Mouse (Mus musculus) cerebellum, postnatal 14 days (tissue): ENCODE data around the gene Gps2.

Source experiments
- DNase-seq, 2 experiments: peaks; one replicate each; pipeline ENCODE4 v3.0.0; 2021; ENCODE audit warnings: mixed read lengths in 2 of 2

Gps2 gene

DNA sequence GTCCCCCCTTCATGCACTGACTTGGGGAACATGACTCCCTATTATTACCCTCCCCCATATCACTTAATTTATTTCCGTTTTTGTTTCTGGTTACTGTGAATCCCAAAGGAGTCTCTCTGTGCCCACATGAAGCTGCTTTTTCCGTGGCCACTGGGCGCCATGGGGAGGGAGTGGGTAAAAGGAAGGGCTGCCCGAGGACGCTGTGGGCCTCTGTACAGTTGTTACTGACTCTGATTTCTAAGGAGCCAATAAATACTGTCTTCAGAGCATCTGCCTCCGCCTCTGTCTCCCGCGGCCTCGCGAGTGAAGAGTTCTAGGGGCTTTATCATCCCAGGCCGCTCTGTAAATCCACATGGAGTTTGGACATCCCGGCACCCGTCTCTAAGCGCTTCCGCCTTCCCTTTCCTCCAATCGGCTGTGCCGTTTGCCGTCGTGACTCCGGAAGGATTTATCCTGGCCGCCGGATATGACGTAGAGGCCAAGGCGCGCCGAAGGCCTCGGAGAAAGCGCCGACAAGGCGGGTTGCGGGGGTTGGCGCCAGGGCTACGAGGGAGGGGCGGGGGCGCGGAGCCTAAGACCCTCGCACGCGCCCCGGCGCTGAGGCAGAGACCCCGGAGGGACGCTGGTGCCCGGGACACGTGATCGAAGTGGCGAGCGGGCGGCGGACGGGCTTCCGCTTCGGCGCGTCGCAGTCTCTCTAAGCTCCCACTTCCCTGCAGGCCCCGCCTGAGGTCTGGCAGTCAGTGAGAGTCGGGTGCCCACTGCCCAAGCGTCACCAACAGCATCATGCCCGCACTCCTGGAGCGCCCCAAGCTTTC, at the start of gene Gps2:
Gene Gps2 (plus strand): TSS at position 335 of the 818 bp plus-strand sequence.
- peak; percentile 93 to 94 for DNase-seq

DNA sequence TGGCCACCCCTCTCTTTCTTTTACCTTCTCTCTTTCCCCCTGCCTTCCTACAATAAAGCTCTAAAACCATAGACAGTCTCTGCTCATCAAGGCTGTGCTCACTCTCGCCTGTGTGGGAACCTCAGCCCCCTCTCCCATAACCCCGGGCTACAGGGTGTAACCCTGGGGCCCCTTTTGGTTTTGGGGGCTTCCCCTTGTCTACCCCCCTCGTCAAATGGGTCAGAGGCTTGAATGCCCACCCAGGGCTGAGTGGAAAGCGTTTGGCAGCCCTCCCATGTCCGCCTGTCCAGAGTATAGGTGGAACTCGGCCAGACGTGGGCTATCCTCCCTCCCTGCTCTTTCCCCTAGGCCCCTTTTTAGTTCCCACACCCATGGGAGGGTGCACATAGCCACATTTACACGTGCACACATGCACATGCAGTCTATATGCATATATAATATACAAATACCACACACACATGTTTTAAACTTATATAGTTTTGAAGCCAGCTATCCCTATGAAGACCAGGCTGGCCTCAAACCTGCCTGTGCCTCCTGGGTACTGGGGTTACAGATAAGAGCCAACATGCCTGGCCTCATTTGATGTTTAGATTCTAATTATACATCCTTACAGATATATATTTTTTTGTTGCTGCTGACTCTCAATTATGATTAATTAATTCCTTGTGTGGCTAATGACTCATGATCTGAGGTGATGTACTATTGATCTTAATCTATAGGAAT, 49.4 kb upstream of the Gps2 start:
- DNase-seq: no peak

DNA sequence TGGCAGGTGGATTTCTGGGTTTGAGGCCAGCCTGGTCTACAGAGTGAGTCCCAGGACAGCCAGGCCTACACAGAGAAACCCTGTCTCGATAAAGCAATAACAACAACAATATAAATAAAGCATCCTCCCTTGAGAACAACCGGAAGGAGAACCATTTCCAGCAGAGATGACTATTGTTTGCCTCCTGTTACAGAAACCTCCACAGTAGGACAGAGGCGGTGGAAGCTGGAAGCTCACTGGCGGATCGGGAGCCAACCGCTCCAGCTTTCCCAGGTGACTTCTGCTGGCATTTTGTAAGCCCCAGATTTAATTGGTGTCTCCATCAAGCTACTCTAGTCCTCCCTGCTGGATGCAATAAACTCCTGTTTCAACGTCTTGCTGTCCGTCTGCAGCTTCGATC, 48.1 kb upstream of the Gps2 start:
- DNase-seq: no peak

DNA sequence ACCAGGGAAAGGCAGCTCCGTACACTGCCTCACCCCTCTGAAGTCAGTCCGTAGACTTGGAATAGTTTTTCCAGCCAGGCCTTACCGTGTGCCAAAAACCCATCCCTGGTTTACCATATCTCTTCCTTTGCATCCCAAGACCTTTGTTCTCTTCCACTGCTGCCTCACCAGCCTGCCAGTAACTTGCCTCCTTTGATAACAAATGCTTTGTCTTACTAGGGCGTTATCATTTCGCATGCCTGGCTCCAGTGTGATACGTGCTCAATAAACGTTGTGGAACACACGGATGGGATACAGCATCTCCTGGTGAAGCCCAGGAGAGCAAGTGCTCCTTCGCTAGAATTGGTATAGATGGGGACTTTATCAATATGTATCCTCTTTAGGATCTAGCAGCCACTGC, 46.4 kb upstream of the Gps2 start:
- DNase-seq: no peak

DNA sequence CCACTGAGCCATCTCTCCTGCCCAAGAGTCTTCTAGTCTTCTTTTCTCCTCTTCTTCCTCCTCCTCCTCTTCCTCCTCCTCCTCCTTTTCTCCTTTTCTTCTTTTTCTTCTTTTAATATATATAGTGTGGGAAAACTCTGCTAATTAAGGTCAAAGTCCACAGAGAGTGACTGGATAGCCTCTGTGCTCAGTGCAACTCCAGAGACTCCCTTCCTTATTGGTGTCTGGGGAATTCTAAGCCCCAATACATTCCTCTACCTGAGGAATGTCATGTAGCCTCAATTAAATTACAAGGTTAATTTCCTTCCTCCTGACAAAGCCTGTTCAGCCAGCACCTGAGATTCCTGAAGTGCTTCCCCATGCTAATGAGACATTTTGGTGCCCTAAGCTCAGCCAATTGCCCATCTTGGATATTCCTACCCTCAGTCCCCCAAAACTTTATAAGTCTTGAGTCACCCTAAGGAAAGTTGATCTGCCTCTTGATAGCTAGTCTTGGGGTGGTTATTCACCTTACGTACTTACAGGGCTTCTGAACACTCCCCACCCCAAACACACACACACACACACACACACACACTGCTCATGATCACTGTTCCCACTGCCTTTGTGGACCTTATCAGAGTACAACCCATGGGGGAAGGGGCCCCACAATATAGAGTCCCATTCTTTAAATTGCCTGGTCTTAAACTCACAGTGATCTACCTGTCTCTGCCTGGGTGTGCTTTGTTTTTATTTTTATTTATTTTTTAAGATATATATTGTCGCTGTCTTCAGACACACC, 43.2 kb upstream of the Gps2 start:
- DNase-seq: no peak

DNA sequence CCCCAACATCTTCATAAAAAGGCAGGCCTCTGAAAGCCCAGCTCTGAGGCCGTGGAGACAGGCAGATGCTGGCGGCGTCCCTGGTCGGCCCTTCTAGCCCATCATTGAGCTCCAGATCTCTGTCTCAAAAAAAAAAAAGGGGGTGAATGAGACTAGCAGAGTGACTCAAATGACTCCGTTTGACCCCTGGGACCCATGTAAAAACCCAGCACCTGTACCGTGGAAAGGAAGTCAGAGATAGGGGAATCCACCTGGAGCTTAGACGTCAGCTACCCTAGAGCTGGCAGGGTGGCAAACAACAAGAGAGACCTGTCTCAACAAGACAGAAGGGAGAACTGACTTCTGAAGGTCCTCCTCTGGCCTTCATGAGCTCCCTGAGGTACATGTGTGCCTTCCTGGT, 41.9 kb upstream of the Gps2 start:
- no peak for DNase-seq

DNA sequence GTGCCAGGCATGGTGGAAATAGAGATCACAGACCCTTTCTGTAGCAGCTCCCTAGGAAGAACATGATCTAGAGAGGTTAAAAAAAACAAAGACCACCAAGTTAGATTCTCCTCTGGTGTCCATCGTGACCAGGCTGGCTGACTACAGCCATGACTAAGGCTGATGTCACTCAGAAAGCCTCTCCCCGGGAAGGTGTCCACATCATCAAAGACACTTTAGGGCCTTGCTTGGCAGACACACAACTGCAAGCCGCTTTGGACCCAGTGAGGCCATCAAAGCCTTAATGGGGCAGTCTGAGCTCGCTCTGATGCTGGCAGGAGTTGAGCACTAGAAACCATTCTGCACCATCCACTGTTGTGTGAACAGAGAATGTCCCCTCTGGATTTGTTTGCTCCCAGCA, 41.2 kb upstream of the Gps2 start:
- no peak for DNase-seq

DNA sequence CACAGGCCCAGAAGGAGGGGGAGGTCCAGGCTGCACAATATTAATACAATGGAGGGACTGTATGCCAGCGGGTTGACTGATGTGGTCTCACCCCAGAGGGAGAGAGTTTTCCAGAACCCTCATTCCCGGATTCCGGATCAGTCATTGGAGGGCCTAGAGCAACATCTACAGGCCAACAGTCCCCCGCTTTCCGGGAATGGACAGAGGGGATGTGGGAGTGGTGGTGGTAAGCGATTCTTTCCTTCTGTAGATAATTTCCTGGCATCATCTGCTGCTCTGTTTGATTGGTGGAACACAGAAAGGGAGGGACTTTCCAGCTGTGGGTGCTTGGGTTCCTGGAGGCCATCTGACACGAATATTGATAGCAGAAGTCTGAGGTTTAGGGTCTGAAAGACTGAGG, 37.5 kb upstream of the Gps2 start:
- DNase-seq: no peak

DNA sequence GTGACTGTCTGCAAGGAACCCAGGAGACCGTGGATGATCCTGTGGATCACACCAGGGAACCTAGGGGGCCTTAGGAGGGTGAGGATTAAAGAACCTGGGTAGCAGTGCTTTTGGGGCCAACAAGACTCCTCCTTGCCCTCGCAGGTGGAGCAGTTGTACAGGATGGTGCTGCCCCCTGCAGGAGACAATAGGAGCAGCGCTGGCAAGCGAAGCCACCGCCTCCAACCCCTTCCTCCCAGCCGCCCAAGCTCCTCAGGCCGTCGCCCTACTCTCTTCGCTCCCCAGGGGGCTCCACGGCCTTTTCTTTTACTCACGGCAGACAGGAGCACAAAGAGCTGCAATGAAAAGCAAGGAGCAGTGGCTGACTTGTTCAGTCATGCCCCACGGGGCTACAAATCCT, 36.8 kb upstream of the Gps2 start:
- peak; percentile 93 to 95 for DNase-seq

DNA sequence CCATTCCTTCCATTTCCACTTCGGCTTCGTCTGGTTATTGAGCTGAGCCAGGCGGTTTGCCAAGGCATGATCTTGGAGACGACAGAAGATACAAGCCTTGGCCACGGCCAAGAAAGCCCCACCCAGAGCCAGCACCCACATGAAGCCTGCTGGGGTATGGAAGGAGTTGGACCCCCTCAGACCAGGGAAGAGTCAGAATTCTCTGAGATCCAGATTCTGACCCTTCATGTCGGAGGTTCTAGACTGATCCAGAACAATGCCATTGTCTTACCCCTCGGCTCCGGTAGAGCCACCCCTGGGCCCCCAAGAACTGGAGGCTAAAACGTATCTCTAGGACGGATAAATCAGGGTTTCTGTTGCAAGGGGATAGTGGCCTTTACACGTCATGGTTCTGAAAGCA, 35.8 kb upstream of the Gps2 start, which contains the start of gene Tmem95:
Gene Tmem95 (minus strand): TSS at position 141 of the 400 bp plus-strand sequence.
- no peak for DNase-seq

DNA sequence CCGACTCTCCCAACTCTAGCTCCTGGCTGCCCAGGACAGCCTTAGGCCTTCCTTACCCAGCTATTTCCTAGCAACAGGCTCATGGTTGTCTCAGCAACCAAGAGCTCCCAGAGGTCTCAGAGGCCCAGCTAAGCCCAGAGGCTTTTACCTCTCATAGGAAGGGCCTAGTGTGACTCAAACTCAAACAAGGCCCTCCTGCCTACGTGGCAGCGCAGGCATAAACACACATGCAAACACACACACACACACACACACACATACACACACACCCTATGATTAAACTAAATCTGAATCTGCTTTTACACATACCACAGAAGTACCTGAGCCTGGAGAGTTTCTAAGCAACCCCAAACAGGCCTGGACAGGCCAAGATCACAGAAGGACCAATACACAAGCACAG, 35.3 kb upstream of the Gps2 start:
- no peak for DNase-seq

DNA sequence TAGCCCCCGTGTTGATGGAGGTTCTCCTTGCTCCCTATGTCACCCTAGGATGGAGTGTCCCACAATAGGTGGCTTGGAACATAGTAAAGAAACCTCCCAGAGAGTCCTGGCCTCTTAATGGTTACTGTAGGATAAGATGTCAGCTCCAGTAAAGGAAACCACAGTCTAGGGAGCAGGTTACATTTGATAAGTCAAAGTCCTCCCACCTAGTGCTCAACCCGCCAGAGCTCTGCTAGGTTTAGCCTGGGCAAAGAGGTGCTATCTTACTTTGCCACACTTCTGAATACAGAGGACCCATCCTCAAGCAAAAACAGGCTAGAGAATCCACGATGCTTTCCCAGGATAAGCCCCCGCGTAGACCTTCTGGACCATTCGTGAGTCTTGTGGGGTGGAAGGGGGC, 34.7 kb upstream of the Gps2 start:
- no peak for DNase-seq

DNA sequence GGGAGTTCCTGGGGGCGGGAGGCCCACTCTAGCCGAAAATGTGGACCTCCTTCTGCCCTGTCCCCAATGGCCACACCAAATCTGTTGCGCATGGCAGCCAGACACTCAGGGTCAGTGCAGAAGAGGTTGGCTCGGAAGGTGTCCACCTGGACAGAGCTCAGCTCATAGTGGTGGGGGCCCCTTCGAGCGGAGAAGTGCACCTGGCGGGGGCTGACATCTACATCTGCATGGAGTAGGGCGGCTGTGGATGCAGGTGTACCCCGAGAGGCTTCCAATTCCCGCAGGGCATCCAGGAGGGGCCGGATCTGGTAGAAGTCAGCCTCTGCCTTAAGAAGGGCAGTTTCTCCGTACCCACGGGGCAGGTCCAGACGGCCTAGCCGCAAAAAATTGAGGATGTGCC, 34.0 kb upstream of the Gps2 start:
- no peak for DNase-seq

DNA sequence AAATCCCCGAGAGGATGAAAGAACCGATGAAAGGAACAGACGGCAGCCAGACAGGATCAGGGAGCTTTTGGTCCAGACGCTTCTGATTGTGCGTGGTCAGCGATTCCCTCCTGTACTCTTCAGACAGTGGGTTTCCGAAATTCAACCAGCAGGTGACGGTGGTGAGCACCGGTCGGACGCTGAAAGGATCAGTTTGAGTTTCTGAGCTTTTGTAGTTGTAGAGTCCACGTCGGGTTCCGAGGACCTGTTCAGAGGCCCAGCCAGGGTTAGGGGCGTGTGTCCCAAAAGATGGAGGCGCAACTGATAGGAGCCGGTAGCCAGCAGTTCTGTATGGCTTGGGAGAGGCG, 33.2 kb upstream of the Gps2 start:
- peak; percentile 71 to 82 for DNase-seq

DNA sequence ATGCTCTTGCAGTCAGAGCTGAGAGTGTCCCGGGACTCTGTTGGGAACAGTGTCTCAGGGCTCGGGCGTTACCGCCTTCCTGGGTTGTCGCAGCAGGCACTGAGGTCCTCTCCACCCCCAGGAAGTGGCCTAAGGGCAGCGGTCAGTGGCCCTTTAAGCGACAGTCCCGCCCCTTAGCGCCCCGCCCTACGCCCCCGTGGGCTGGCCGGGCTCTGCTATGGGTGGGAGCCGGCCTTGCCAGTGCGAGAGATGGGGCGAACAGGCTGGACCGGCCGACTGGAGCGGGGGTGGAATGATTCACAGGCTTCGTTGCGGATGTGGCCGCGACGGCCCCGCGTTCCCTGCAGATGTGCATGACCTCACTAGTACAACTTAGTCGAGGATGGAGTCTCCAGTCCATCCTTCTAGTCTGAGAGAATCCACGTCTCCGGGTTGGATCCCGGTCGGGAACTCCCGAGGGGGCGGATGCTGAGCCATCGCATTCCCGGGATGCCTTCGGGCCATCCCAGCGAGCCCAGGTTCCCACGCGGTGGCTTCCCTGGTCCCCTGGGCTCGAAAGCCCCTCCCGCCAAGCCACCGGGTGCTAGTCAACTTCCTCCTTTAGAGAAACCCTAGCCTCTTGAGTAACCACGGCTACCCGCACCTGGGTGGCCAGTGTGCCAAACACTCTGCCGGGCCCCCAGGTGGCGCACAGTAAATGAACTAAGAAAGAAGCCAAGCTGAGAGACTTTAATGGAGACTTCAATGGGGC, 32.7 kb upstream of the Gps2 start, which contains the start of gene Kctd11:
Gene Kctd11 (minus strand): TSS at position 554 of the 751 bp plus-strand sequence.
- peak; percentile 77 to 79 for DNase-seq

DNA sequence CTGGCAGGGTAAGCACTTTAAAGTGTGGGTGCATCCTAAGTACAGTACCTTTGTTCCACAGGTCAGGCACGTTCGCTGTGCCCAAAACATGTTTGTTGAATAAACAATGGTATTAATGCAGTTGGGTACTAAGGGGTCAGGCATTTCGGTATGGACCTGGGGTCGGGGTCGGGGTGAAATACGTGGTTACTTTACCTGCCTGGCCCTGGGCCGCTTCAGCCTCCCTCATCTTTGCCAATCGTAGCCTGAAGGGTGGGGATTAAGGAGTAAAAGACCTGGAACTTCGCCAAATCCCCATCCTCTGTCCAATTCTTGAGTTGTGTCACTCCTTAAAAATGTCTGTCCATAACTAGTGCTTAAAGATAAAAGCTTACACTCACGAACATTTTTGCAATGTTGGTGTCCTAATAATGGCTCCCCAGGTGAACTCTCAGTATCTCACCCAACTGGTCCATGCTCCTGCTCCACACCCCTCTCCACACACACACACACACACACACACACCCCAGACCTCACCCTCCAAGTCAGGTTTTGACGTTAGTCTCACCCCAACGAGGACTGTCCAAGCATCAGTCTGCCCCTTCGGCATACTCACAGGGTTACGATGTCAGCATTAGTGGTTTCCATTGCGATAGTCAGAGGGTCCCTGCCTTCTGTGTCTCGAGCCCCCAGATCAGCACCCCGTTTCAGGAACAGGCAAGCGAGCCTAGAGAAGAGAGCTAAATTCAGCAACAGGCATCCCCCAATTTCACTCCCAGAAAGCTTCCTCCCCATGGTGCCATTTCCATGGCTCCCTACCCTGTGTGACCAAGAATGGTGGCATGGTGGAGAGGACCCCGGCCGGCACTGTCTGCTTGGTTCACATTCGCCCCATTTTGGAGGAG, 31.7 kb upstream of the Gps2 start:
- no peak for DNase-seq

DNA sequence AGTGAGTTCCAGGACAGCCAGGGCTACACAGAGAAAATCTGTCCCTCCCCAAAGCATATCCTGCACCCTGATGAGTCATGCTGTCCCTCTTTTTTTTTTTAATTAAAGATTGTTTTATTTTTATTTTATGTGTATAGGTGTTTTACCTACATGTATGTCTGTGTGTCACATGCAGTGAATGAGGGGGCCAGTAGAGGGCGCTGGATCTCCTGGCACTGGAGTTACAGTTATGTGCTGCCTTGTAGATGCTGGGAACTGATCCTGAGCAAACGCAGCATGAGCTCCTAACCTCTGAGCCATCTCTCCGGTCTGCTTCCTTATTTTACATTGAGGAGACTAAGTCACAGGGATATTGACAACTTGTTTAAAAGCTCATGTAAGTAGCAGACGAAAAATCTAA, 30.6 kb upstream of the Gps2 start:
- peak in 1 of 2 experiments; percentile 64 for DNase-seq

DNA sequence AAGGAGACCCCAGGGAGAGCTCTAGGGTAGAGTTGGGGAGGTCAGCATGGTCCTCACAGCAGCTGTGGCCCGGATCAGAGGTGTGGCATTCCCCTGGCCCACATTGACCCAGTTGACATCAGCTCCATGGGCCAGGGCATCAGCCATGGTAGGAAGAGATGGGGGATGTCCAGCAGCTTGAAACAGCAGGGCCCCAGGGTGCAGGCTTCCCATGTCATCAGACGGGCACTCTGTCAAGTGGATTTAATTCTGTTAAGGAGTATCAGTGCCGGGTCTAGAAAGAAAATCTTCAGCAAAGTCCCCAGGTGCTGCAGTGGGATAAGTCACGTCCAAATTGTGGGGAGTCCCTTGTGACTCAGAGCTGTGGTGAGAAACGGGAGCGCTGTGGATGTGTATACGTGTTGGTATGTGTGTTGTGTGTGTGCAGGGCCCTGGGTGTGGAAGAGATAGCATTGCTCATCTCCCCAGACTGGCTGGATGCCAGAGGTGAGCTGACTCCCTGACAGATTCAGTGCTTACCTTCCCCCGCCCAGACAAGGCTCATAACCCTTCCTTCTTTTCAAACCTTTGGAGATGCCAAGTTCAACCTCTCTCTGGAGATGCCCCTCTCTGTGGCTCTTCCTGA, 30.0 kb upstream of the Gps2 start:
- no peak for DNase-seq

DNA sequence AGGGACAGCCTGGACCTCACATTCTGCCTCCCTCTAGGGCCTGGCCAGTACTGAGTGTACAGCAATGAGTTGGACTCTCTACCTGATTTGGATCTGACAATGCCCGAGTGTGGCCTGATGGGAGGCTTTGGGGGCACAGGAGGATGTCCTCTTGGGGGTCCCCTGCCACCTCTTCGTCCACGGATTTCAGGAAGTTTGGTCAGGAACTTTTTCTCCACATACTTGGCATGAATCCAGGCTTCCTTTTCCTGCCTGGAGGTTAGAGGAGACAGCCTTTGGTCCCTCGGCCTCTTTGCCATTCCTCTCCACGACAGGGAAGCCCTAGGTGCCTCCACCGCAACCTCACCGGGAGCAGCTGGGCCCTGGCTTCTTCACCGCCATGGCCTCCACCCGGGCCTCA, 29.4 kb upstream of the Gps2 start:
- DNase-seq: no peak

DNA sequence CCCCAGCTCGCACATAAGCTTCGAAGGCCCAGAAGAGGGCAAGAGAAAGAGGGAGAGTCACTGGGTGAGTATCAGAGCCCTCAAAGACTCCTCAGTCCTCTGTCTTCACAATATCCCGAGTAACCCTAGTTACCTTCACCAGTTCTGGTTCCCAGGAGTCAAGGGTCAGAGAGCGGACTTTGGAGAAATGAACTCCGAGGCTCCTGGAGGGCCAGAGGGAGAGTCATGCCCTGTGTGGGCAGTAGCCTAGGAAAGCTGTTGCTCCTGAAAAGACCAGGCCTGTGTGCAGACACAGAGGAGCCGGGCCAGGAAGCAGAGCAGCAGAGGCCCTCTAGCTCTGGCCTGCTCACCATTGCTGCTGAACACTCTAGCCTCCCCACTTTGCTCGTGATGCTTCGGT, 29.0 kb upstream of the Gps2 start:
- no peak for DNase-seq
